Mouse (Mus musculus): ENCODE measurements around the gene Mycl.
A peak's percentile ranks its signal among the peaks of the same experiment; 100 is the strongest.
"Not testable (repeated sequence)": the region's sequence is repeated elsewhere in the genome, so short reads cannot be mapped to it uniquely, and the experiment has no call there.

Mycl gene

DNA sequence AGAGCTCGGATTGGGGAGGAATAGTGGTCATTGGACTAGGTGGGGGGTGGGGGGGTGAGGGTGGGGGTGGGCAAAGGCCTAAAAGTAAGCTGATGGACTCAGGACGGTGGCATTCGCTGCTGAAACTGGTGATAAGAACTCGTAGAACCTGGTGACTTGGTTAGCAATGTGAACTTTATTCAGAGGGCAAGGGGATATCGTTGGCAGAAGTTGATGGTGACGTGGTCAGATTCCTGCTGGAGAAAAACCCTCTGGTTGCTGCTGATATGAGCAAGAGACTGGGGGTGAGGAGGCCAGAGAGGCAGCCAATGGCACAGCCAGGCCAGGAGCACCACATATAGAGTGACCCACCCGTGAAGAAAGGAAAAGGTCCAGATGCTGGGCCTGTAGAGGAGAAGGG lies 14.2 kb upstream of the Mycl start:
- ATAC-seq (ENCODE audit: low TSS enrichment), result no peak

DNA sequence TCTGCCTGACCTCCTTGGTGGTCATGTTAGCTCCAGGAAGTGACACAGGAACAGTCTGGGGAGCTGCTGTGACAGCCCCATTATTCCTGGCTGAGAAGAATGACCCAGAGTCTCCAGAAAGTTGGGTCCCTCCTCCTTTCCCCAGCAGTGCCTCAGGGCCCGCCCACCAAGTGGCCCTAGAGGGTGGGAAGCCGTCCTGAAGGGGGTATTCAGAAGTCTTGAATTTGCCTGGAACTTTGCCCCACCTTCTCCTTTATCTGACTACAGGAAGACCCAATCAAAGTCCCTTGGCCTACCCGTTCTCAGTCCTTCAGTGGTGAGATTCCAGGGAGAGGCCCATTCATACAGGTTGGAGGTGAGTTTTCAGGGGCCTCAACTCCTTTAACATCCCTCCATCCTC lies 13.5 kb upstream of the Mycl start:
- ATAC-seq (ENCODE audit: low TSS enrichment), result no peak

DNA sequence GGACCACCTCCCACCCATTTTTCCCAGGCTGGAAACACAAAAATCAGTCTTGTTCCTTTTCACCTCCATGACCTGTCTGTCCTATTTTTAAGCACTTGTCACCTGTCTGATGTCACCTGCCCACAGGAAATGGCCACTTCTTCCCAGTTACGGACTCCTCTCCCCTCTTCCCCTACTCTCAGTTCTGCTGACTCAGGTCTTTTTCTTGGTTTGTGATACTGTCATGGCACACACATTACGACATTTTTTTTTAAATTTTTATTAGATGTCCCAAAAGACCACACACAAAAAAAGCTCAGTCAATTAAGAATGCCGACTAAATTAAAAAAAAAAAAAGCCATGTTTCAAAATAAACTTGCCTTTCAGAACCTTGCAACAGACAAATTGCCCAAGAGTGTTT lies 12.9 kb upstream of the Mycl start:
- ATAC-seq (ENCODE audit: low TSS enrichment), result no peak

DNA sequence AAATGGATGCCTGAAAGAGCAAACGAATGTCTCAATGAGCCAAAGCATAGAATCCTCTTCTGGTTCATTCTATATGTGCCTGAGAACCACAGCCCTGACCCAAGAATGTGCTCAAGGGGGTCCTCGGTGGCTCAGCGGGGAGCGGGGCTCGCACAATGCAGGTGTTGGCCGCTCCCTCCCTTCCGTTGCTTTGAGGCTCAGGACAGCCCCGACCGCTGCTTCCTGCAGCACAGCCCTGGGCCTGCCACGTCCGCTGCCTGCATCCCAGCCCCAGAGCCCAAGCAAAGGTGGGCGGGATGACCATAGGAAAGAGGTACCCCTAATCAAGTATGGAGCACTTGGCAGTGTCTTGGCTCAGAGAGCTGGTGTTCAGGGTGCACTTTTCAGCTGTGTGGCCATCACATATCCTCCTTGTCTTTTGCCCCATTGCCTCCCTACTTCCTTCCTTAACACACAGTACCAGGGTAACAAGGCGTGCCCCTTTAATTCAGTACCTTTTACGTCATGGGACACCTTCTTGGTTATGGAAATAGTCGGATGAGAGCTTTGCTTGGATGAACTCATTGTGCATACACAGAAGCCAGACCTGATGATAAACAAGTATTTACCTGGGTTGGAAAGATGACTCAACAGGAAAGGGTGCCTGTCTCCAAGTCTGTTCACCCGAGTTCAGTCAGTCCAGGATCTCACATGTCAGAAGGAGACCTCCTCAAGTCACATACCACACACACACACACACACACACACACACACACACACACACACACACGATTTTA lies 11.8 kb upstream of the Mycl start:
- ATAC-seq (ENCODE audit: low TSS enrichment), result no peak

DNA sequence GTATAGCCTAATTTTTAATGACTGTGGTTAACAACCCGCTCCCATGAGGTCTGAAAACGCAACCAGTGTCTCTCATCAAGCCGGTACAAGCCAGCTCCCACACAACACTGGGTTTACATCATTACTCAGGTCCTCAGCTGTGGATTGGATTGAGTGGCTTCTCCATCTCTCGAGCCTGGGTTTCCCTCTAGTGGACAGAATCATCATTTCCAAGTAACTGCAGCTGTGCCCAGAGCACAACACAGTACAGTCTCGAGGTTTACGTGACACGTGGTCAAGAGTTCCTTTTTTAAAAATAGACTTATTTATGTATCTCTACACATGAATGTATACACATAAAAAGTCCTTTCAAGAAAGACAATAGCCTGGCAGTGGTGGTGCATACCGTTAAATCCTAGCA lies 10.3 kb upstream of the Mycl start:
- peak; percentile 99 for ATAC-seq (ENCODE audit: low TSS enrichment)

DNA sequence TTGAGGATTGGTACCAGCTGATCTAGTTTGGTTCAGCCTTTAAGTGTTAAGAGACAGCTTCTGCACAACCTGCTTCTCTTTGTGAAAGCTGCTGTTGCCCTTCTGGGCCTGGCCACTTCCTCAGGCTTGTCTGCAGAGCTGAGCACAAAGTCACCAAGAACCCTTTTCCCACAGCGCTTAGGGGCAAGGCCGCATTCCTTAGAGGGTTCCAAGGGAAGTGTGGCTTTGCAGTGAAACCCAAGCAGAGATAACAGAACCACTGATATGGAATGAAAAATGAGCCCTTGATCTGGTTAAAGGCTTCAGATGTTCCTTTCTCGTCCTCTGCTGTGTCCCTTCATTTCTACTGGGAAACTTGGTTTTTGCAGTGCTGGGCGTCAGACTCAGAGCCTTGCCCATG lies 8.0 kb upstream of the Mycl start:
- no peak for ATAC-seq (ENCODE audit: low TSS enrichment)

DNA sequence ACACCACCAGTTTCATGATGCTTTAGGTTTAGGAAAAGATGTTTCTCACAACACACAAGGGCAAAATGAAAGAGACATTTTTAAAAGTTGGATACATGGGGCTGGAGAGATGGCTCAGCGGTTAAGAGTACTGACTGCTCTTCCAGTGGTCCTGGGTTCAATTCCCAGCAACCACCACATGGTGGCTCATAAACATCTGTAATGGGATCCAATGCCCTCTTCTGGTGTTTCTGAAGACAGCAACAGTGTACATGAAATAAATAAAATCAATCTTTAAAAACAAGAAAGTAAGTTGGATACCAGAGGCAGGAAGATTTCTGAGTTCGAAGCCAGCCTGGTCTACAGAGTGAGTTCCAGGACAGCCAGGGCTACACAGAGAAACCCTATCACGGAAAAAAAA lies 7.4 kb upstream of the Mycl start:
- not testable (repeated sequence) for ATAC-seq (ENCODE audit: low TSS enrichment)

DNA sequence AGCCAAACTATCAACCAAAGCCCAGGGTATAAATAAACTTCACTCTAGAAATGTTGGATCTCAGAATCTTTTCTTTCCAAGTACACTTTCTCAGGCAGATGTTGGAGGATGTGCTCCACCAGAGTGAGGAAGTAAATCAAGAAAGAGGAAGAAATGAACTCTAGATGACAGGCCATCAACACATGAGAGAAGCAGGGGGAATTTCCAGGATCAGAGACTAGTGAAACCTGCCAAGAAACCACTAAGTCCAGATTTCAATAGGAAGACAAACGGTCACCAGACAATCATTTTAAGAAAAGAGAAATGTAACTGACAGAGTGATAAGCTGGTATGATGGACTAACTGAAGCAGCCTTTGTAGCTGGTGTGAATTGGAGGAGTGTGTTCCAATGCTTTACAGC lies 4.3 kb upstream of the Mycl start:
- ATAC-seq (ENCODE audit: low TSS enrichment), result no peak

DNA sequence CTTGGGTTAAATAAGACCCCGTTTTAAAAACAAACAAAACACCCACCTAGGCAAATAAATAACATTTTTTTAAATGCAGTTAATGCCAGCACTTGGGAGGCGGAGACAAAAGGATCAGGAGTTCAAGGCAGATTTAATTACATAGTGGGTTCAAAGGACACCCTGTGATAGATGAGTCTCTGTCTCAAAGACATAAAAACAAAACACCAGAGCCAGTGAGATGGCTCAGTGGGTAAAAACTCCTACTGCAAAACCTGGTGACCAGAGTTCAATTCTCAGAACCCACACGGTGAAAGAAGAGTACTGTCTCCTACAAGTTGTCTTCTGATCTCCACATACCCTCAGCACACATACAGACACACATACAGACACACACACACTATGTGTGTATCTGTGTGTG lies 3.2 kb upstream of the Mycl start:
- no peak for ATAC-seq (ENCODE audit: low TSS enrichment)

DNA sequence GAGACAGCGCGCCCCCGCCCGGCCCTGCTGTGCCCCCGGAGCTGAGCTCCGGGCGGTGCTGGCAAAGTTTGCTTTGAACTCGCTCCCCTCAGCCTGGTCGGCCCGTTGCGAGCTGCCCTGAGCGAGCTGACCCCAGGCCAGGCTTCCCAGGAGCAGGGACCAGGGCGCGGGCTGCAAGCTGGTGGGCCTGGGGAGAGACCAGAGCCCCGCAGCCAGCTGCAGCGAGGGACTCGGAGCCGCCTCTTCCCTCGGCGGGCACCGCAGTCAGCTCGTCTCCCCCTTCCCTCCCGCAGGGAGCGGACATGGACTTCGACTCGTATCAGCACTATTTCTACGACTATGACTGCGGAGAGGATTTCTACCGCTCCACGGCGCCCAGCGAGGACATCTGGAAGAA lies 767 bp downstream of the Mycl start:
- peak; percentile 16; the same call in 1 of the 2 replicates for ATAC-seq (ENCODE audit: low TSS enrichment)

DNA sequence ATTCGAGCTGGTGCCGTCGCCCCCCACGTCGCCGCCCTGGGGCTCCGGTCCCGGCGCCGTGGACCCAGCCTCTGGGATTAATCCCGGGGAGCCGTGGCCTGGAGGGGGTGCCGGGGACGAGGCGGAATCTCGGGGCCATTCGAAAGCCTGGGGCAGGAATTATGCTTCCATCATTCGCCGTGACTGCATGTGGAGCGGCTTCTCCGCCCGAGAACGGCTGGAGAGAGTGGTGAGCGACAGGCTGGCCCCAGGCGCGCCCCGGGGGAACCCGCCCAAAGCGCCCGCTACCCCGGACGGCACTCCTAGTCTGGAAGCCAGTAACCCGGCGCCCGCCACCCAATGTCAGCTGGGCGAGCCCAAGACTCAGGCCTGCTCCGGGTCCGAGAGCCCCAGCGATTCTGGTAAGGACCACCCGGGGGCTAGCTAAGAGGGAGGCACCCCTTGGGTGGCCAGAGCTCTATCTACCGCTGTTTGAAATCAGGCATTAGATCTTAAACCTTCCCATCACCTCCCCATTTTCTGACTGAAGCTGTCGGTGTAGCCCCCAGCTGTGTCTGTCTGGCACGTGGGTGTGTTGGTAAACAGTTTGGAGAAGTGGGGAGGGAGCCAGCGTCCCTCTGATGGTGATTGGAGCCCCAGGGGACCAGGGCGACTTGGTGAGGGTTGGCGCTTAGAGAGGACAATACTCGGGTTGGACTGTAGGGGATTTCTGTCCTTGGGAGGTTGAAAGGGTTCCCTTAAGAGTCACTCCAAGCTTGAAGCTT lies 1.3 kb downstream of the Mycl start:
- ATAC-seq (ENCODE audit: low TSS enrichment), result 0 out of 2 replicates have a peak, but pooled peaks have one; percentile 15

DNA sequence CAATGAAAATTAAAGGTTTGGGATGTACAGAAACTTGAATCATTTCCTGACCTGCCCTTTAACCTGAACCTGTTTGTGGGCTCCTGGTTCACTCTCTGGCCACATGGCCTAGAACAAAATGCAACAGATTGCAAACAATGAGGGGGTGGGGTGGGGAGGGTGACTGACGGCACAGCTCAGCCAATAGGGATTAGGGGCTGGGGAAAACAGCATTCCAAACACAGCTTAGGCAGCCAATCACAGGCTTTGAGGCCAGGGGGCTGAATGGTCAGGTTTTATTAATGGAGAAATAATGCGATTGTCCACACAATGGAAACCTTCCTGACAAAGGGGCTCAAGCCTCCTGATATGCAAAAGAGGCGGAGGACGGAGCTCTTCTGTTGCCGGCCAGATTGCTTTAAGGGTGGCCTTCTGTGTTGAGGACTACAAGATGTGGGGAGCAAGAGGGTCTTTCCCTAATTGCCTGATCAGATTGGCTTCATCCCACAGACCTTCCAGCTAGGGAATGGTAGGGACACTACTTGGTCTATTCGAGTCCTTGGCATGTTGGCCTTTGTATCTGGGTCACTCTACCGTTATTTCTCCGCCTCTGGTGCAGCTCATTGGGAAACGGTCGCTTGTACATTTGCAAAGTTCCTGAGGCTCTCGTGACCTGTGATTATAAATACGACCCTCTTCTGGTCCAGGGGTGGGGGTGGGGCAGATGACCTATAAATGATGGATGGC lies 3.2 kb downstream of the Mycl start:
- no peak for ATAC-seq (ENCODE audit: low TSS enrichment)

DNA sequence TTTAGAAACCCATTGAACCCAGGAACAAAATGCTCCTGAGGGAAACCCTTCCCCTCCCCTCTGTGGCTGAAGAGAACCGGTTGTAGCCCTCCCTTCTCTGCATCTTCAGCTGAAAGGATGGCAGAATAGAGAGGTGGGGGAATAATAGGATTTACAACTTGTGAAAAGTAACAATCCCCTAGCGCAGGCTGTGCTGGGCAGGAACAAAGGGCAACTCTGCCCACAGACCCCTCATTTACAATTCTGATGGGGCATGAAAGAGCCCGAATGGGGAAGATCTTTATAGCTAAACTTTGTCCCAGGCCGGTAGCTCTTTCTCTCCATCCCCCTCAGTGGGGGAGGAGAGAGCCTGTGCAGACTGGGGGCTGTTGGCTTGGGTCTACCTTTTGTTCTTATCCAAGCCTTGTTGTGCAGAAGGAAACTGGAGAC lies 3.8 kb downstream of the Mycl start:
- ATAC-seq (ENCODE audit: low TSS enrichment), result no peak

DNA sequence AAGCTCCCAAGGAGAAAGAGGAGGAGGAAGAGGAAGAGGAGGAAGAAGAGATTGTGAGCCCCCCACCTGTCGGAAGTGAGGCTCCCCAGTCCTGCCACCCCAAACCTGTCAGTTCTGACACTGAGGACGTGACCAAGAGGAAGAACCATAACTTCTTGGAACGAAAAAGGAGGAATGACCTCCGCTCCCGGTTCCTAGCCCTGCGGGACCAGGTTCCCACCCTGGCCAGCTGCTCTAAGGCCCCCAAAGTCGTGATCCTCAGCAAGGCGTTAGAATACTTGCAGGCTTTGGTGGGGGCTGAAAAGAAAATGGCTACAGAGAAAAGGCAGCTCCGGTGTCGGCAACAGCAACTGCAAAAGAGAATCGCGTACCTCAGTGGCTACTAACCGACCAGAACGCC lies 4.7 kb downstream of the Mycl start:
- ATAC-seq (ENCODE audit: low TSS enrichment), result no peak

DNA sequence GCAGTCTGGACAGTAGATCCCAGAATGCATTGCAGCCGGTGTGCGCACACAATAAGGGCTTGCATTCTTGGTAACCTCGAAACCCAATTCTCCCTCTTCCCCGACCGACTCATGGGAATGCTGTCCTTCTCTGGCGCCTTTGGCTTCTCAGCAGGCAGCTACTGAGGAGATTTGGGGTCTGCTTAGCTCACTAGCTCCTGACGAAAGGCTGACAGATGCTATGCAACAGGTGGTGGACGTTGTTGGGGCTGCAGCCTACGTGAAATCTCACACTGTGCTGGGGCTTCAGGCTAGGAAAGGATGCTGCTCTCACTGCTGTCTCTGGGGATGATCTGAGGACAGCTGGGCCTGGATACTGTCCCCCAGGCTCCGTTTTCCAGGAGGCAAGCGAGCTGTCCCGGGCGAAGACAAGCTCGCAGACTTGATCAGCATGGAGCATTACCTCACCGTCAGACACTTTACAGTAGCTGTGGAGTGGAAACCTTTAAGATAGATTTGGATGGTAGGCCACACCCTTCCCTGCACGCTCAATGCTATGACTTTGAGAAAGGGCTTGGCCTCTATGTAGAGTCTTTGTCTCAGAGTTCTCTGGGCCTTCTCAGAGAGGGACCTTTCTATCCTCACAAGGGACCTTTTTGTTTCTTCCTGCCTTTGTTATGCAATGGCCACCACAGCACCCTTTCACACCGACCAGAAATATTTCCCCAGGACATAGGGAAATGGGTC lies 5.3 kb downstream of the Mycl start:
- no peak for ATAC-seq (ENCODE audit: low TSS enrichment)

DNA sequence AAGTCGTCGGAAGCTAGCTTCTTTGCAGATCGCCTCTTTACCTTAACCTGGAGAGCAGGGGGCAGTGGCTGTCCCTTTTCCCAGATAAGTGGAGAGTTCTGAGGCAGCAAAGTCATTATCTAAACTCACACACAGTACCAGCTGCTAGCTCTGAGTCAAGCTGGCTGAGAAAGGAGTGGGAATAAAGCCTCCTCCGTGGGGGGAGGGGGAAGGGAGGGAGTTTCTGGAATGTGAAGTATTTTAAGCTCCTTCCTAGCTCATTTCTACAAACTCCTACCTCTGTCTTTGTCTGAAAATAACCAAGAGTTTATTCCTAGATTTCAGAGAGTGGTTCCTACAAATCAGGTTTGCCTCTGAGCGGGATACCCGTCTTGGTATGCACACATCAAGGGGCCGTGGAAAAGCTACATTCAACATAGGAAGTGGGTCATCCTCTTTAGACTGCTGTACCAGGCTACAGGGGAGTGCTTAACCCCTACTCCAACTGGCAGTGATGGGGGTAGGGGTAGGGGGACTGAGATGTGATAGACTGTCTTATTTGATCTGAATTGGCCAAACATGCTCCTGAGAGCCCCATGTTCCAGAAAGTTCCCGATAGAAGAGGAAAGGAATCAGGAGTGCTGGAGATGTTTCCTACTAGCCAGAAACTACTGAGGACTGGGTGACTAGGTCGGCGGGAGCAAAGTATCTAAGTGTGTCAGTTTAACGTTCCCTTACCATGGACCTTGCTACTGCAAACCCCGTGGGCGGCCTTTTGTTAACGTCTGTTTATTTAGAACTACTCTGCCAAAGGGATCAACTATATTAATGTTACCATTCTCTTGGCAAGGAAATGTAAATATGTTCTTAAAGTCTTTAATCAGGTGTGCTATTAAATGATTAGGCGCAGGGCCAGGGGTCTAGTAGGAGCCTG lies 9.9 kb downstream of the Mycl start:
- peak; percentile 96 for ATAC-seq (ENCODE audit: low TSS enrichment)

DNA sequence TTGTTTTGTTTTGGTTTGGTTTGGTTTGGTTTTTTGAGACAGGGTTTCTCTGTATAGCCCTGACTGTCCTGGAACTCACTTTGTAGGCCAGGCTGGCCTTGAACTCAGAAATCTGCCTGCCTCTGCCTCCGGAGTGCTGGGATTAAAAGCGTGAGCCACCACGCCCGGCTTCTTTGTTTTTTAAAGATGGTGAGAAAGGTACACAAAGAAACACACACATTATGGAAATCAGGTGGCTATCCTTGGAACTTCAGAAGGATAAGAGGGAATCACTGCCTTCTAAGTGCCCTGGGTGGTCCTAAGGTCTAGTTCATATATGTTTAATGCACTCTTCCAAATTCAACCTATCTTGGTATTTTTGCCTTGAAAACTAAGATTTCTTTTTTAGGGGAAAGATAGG lies 17.0 kb downstream of the Mycl start:
- not testable (repeated sequence) for ATAC-seq (ENCODE audit: low TSS enrichment)

DNA sequence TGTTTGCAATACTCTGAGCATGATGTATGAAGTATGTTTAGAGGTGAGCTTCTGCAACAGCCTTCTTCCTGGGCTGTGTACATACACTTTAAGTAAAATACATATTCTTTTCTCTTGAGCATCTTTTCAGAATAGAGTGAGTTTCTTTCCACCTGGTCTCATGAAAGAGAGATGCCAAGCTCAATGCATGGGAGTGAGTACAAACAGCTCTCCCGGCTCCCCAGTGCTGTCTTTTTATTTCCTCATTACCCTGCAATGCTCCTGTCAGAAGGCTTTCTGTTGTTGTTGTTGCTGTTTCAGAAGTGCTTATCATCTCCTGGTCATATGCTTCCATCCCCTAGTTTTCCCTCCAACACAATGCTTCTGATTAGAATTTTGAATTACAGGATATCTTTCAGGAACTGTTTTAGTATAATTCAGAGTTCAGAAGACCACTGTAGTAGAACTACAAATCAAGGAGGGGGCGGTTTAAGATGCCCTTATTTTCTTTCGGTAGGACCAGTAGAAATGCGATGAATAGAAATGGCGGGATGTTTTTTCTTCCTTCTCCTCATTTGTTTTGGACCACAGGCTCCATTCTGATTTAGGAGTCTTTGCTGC lies 18.0 kb downstream of the Mycl start:
- no peak for ATAC-seq (ENCODE audit: low TSS enrichment)

DNA sequence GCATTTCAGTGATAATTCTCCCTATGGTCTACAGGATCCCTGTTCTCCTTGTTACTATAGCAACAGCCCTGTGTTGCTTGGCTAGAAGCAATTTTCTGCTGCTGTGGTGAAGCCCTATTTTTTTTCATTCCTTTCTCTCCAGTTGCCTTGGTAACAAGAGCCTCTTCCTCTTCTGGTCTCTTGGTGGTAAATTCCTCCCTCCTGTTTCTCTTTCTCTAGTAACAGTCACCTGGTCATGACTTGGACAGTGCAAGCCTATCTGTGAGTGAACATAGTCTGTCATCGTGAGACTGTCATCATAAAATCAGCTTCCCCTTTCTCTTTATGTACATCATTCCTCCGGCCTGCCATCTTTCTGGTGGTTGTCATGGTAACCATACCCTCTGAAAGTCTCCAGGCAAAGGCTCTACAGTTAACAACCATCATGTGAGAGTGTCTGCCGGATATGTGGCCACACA lies 18.5 kb downstream of the Mycl start:
- peak; percentile 86 for ATAC-seq (ENCODE audit: low TSS enrichment)

DNA sequence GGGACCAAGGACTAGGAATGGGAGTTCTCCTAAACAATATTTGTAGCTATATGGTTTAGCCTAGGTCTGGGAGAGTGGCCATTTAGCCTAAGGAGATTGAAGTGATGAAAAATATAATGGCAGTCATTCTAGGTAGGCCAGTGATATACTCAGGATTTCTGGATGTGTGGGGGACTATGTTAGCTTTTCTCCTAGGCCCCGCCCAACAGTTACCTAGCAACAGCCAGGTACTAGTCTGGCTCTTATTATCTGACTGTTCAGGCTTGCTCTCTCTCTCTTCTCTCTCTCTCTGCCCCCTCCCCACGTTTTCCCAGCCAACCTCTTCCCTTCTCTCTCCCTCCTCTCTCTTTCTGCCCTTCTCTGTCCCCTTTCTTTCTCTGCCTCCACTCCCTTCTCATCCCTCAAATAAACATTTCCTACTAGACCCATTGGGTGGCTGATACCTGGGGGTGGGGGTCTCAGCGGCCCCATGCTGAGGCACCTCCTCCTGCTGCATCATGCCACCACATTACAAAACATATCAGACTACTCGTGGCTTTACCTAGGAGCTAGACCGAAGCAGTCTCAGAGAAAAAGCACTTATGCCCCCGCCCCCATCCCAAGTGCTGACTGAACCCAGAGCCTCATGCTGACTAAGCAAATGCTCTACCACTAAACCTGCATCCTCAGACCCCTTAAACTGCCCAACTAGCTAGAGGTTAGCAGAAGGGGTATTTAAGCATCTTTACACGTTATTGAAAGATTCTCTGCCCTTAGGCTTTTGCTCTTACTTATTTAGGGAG lies 19.2 kb downstream of the Mycl start:
- ATAC-seq (ENCODE audit: low TSS enrichment), result no peak
